Mouse (Mus musculus): ENCODE results near the gene Prkar1b. TPM values are rescaled to one million over a fixed set of nuclear protein-coding genes. Genes with fewer than 3 reads are reported as not detected.

Prkar1b gene
- polyA plus RNA-seq, 1 experiment = 18.8 TPM

GRCm38 (mm10) chr5:138993371-138994107 is 156.3 kb downstream of the Prkar1b start:
- peak; percentile 31 for DNase-seq
- Histone ChIP-seq H3K4me3 (replicated peaks; ENCODE audit: extremely low read depth, low read depth, low read length) (peak overlapping the region; percentile 73), H3K4me1 (ENCODE audit: control insufficient read depth, insufficient read depth, low read length) (peaks cover 25% of the 10 kb centered on the region)
- 2% methylated on average over 40 of the region's 40 CpGs for WGBS
- TF ChIP-seq POLR2A (IDR thresholded peaks at IDR 0.05; ENCODE audit: borderline replicate concordance, extremely low read depth, low read depth, low read length) (no peak), CTCF (IDR thresholded peaks at IDR 0.05; ENCODE audit: insufficient read depth, low read length) (no peak)

- DNase-seq = peak; percentile 41
- 19% methylated on average over 59 of the region's 59 CpGs for WGBS
- Histone ChIP-seq H3K4me1 (ENCODE audit: control insufficient read depth, insufficient read depth, low read length) (peaks cover 23% of the 10 kb centered on the region), H3K4me3 (replicated peaks; ENCODE audit: extremely low read depth, low read depth, low read length) (peak overlapping the region; percentile 73)
- TF ChIP-seq POLR2A (IDR thresholded peaks at IDR 0.05; ENCODE audit: borderline replicate concordance, extremely low read depth, low read depth, low read length) (no peak), CTCF (IDR thresholded peaks at IDR 0.05; ENCODE audit: insufficient read depth, low read length) (no peak)
Measured at GRCm38 (mm10) chr5:138992611-138993370, 157.0 kb downstream of the Prkar1b start.

GRCm38 (mm10) chr5:138991734-138992133 is 158.1 kb downstream of the Prkar1b start:
- 81% methylated on average over 4 of the region's 4 CpGs for WGBS
- TF ChIP-seq POLR2A (IDR thresholded peaks at IDR 0.05; ENCODE audit: borderline replicate concordance, extremely low read depth, low read depth, low read length) = no peak
- TF ChIP-seq CTCF (IDR thresholded peaks at IDR 0.05; ENCODE audit: insufficient read depth, low read length) = no peak
- peaks cover 16% of the 10 kb centered on the region for H3K4me1 ChIP-seq (ENCODE audit: control insufficient read depth, insufficient read depth, low read length)

GRCm38 (mm10) chr5:138990659-138991380 is 159.0 kb downstream of the Prkar1b start:
- peak; percentile 79 for DNase-seq

More at GRCm38 (mm10) chr5:138991734-138992133, 158.1 kb downstream of the Prkar1b start:
- DNase-seq = no peak
- no peak overlapping the region for H3K4me3 ChIP-seq (replicated peaks; ENCODE audit: extremely low read depth, low read depth, low read length)

GRCm38 (mm10) chr5:138989567-138989966 is 160.2 kb downstream of the Prkar1b start:
- Histone ChIP-seq H3K4me3 (replicated peaks; ENCODE audit: extremely low read depth, low read depth, low read length) (no peak overlapping the region), H3K4me1 (ENCODE audit: control insufficient read depth, insufficient read depth, low read length) (peaks cover 14% of the 10 kb centered on the region)
- TF ChIP-seq POLR2A (IDR thresholded peaks at IDR 0.05; ENCODE audit: borderline replicate concordance, extremely low read depth, low read depth, low read length) (no peak), CTCF (IDR thresholded peaks at IDR 0.05; ENCODE audit: insufficient read depth, low read length) (no peak)
- WGBS = 77% methylated on average over 6 of the region's 6 CpGs
- DNase-seq = no peak

More at GRCm38 (mm10) chr5:138990659-138991380, 159.0 kb downstream of the Prkar1b start:
- Histone ChIP-seq H3K4me3 (replicated peaks; ENCODE audit: extremely low read depth, low read depth, low read length) (no peak overlapping the region), H3K4me1 (ENCODE audit: control insufficient read depth, insufficient read depth, low read length) (peaks cover 14% of the 10 kb centered on the region)
- no peak for TF ChIP-seq CTCF (IDR thresholded peaks at IDR 0.05; ENCODE audit: insufficient read depth, low read length)
- no peak for TF ChIP-seq POLR2A (IDR thresholded peaks at IDR 0.05; ENCODE audit: borderline replicate concordance, extremely low read depth, low read depth, low read length)
- 51% methylated on average over 7 of the region's 7 CpGs for WGBS

GRCm38 (mm10) chr5:138988764-138989163 is 161.0 kb downstream of the Prkar1b start:
- WGBS = 11% methylated on average over 9 of the region's 9 CpGs
- no peak for TF ChIP-seq POLR2A (IDR thresholded peaks at IDR 0.05; ENCODE audit: borderline replicate concordance, extremely low read depth, low read depth, low read length)
- no peak overlapping the region for H3K4me3 ChIP-seq (replicated peaks; ENCODE audit: extremely low read depth, low read depth, low read length)
- peak; percentile 69 for DNase-seq
- peaks cover 14% of the 10 kb centered on the region for H3K4me1 ChIP-seq (ENCODE audit: control insufficient read depth, insufficient read depth, low read length)

GRCm38 (mm10) chr5:138987994-138988393 is 161.8 kb downstream of the Prkar1b start:
- peak; percentile 55 for DNase-seq
- WGBS = 66% methylated on average over 10 of the region's 10 CpGs
- peaks cover 14% of the 10 kb centered on the region for H3K4me1 ChIP-seq (ENCODE audit: control insufficient read depth, insufficient read depth, low read length)
- H3K4me3 ChIP-seq (replicated peaks; ENCODE audit: extremely low read depth, low read depth, low read length) = no peak overlapping the region
- TF ChIP-seq POLR2A (IDR thresholded peaks at IDR 0.05; ENCODE audit: borderline replicate concordance, extremely low read depth, low read depth, low read length) (no peak), CTCF (IDR thresholded peaks at IDR 0.05; ENCODE audit: insufficient read depth, low read length) (no peak)

- WGBS = 86% methylated on average over 9 of the region's 9 CpGs
- DNase-seq = no peak
- Histone ChIP-seq H3K4me3 (replicated peaks; ENCODE audit: extremely low read depth, low read depth, low read length) (no peak overlapping the region), H3K4me1 (ENCODE audit: control insufficient read depth, insufficient read depth, low read length) (no peaks in the 10 kb centered on the region; the same call in 1 of the 2 replicates)
- TF ChIP-seq CTCF (IDR thresholded peaks at IDR 0.05; ENCODE audit: insufficient read depth, low read length) = no peak
- TF ChIP-seq POLR2A (IDR thresholded peaks at IDR 0.05; ENCODE audit: borderline replicate concordance, extremely low read depth, low read depth, low read length) = no peak
Measured at GRCm38 (mm10) chr5:138981921-138982320, 167.9 kb downstream of the Prkar1b start.

- 63% methylated on average over 9 of the region's 9 CpGs for WGBS
- no peak overlapping the region for H3K4me3 ChIP-seq (replicated peaks; ENCODE audit: extremely low read depth, low read depth, low read length)
- H3K4me1 ChIP-seq (ENCODE audit: control insufficient read depth, insufficient read depth, low read length) = no peaks in the 10 kb centered on the region; the same call in 1 of the 2 replicates
- no peak for DNase-seq
- no peak for TF ChIP-seq POLR2A (IDR thresholded peaks at IDR 0.05; ENCODE audit: borderline replicate concordance, extremely low read depth, low read depth, low read length)
- TF ChIP-seq CTCF (IDR thresholded peaks at IDR 0.05; ENCODE audit: insufficient read depth, low read length) = no peak
Measured at GRCm38 (mm10) chr5:138980608-138981007, 169.2 kb downstream of the Prkar1b start.
